Mouse (Mus musculus): ENCODE data around the gene Nsa2.
"Not testable (repeated sequence)": the region's sequence is repeated elsewhere in the genome, so short reads cannot be mapped to it uniquely, and the experiment has no call there.

Gene Nsa2

DNA sequence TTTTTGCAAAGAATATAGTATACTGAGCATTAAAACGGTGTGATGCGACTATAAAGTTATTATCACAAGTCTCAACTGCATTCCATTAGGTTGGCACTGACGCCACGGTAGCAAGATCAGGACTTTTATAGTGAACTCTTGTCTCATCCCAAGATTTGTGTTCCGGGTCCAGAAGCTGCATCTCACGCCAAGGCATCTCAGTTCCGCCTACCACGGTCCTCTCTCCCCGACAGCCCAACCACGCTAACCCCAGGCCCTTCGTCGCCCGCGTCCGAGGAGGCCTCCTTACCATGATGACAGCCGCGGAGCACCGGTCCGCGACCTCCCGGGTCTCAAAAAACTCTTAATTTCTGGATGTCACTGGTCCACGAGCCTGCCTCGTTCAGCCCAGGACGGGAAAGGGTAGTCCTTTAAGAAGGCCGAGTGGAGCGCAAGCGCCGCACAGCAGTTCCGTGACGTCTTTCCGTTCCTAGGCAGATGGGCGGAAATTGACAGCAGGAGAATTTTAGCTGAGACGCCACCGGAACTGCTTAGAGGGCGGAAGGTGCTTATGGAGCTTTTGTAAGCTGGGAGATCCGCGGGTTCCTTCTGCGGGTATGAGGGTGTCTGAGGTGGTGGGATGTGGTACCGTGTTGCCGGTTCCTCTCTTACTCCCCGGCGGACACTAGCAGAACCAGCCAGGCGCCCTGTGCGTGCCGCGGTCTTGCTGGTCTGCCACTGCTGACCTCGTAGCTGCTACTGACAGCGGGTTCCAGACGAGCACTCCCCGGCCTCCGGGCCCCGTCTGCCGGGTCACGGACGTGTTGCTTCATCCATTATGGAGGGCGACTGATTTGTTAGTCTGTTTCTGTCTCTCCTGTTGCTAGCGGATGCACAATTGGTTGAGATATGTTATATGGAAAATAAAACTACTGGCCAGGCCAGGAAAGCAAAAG is at the start of gene Nsa2, which contains the start of gene Gfm2:
TSS of gene Nsa2 (minus strand) at position 472 of the 935 bp plus-strand sequence.
TSS of gene Gfm2 (plus strand) at position 472 of the 935 bp plus-strand sequence.
- DNase-seq = peak; percentile 93

DNA sequence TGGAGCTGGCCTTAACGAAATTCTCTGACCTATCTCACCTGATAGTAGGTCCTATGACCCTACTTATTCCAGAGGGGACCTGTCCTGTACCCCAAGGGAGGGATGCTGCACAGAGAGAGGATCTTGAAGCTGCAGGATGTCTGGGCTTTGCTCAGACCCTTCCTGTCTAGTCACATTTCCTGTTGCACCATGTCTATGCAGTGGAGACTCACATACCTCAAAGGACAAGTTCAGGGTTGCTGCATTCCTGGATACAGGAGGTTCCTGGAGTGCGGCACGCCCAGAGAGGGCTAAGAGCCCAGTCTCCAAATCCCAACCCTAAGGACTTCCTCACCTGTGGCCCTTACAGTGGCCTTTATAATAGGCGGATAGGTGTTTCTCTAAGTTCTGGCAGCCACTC is 48.6 kb upstream of the Nsa2 start:
- DNase-seq = no peak

GRCm38 (mm10) chr13:97184656-97185055 is 46.9 kb upstream of the Nsa2 start:
- DNase-seq = no peak

DNA sequence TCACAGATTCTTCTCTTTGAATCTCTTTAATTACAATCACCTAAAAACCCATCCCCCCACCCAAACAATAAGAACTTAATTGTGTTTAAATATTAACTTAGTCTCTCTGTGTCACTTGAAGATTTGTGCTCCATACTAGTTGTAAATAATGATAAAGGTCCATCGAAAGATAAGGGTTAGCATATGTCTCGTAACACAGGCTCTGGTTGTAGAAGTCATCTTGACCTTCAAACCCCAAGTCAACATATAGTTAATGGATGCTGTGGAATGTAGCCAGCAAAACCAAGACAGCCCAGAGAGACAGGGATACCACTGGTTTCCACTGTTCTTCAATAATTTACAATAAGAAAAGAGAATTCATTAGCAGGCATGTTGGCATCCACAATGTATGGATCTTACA is 46.4 kb upstream of the Nsa2 start:
- no peak for DNase-seq

GRCm38 (mm10) chr13:97182821-97183220 is 45.1 kb upstream of the Nsa2 start:
- DNase-seq = no peak

DNA sequence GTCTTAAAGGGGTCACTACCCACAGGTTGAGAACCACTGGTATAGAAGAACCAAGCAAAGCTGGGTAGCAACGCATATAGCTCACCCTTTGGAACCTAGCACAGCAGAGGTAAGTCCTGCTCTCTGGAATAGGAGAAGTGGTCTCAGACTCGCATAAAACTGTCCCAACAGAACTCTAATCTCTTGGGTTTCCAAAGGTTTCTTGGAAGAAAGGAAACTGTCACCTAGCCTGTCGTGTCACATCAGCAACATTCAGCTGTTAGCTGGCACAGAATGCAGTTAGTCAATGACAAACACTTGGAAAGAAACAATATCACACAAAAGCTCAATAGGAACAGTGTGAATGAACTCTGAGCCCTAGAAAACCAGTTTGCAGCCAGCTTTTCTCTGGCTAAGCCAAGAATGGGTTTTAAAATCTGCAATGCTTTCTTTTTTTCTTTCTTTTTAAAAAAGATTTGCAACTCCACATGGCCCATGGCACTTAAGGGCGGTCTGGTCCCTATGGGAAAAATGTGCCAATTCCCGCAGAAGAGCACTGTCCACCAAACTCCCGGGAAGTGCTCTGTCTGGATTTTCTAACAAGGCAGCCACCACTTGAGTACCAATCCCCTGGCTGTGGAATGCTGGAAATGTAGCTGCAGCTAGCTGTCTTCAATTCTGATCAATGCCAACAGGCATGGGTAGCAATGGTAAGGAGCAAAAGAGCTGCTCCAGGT is 42.5 kb upstream of the Nsa2 start:
- DNase-seq = no peak

- no peak for DNase-seq
Observed at GRCm38 (mm10) chr13:97178943-97179342, 41.2 kb upstream of the Nsa2 start.

GRCm38 (mm10) chr13:97176731-97177130 is 39.0 kb upstream of the Nsa2 start:
- no peak for DNase-seq

GRCm38 (mm10) chr13:97175520-97176264 is 38.0 kb upstream of the Nsa2 start:
- no peak for DNase-seq

GRCm38 (mm10) chr13:97145834-97146233 is 8.1 kb upstream of the Nsa2 start:
- peak; percentile 21 for DNase-seq

DNA sequence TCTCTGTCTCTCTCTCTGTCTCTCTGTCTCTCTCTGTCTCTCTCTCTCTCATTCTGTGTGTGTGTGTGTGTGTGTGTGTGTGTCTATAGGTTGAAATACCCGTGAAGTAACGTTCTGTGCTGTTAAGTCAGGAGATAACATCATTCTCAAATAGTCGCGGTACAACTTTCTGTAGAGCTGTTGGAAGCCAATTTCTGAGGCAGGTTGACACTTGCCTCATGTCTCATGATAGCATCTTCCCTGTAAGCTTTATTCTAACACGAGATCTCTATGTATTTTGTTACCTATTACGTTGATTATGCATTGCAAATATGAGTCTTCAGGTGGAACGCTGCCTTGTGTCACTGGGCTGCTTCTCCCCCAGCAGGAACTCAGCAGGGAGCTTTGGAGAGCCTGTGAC is 4.6 kb upstream of the Nsa2 start:
- no peak for DNase-seq

GRCm38 (mm10) chr13:97138404-97138931 is 731 bp upstream of the Nsa2 start:
- DNase-seq = not testable (repeated sequence)

- not testable (repeated sequence) for DNase-seq
Observed at GRCm38 (mm10) chr13:97130413-97130812, 7.3 kb downstream of the Nsa2 start.

DNA sequence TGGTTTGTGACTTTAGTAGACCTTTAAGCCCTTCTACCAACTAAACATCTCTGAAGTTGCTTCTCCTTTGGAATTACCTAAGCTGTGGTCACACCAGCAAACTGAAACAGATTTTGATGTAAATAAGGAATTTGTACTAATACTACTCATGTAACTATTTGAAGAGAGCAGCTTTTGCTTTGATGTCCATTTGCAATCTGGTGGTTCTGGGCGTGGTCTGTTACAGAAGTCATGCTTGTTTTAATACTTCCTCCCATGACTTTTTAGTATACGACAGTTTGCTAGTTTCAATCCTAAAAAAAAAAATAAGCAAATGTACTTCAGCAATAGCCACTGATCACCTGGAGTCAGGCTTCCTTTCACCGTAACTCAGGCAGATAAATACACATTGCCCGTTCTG is 8.1 kb downstream of the Nsa2 start:
- DNase-seq = not testable (repeated sequence)

DNA sequence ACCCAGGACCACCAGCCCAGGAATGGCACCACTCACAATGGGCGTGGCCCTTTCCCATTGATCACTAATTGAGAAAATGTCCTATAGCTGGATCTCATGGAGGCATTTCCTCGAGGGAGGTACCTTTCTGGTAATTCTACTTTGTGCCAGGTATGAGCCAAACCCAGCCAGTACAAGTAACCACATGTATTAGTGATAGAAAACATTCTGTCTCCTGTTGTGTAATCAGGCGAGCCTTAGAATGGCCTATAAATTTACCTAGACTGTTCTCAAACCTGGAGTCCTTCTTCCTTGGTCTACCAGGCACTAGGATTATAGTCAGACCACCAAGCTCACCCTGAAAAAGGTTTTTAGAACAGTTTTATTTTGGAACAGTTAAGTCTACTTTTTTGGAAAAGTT is 16.4 kb downstream of the Nsa2 start:
- DNase-seq = no peak

GRCm38 (mm10) chr13:97109046-97109445 is 28.7 kb downstream of the Nsa2 start:
- no peak for DNase-seq

DNA sequence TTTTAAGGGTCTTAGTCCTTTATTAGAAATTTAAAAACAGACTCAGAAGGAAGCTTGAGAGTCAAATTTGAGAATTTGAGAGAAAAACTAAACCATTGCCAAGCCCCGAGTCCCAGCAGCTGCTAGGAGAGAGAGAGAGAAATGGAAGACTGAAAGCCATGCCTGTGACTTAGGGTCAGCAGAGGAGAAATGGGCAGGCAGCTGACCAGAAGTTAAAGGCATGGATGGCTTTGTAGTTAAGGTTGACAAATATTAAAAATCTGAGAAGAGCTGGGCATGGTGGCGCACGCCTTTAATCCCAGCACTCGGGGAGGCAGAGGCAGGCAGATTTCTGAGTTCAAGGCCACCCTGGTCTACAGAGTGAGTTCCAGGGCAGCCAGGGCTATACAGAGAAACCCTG is 30.0 kb downstream of the Nsa2 start:
- DNase-seq = not testable (repeated sequence)

- DNase-seq = no peak
Observed at GRCm38 (mm10) chr13:97104996-97105395, 32.7 kb downstream of the Nsa2 start.

- DNase-seq = peak; percentile 73
Observed at GRCm38 (mm10) chr13:97099187-97099852, 38.4 kb downstream of the Nsa2 start, which contains the start of gene Gm6169. TSS of gene Gm6169 (minus strand) at chr13:97099237.

DNA sequence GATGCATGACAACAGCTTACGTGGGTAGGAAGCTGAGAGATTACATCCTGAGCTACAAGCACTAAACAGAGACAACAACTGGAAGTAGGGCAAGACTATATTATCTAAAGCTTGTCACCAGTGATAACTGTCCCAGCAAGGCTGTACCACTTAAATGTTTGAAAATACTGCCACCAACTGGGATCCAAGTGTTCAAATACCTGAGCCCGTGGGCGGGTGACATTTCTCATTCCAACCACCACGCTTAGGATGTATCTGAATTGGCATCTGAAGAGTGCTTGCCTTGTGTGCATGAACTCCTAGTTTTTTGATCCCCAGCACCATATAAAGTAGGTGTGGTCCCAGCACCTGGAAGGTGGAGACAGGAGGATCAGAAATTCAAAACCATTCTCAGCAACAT is 42.0 kb downstream of the Nsa2 start:
- peak; percentile 20 for DNase-seq

DNA sequence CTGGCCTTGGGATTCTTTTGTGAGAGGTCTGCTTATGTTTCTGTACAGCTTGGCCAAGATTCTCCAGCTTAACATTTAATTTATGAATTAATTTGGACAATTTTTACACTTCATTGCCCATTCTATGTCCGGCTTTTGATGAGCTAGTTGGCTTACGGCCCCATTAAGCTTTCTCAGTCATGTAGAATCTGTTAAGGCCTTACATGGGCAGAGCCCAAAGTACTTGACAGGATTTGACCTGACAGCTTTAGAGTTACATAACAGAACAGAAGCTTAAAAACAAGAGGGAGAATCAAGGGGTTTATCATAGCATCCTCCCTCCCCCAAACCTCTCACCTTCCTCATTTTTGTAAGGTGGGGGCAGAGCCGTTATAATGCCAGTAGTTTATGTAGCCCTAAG is 49.6 kb downstream of the Nsa2 start:
- DNase-seq = no peak

DNA sequence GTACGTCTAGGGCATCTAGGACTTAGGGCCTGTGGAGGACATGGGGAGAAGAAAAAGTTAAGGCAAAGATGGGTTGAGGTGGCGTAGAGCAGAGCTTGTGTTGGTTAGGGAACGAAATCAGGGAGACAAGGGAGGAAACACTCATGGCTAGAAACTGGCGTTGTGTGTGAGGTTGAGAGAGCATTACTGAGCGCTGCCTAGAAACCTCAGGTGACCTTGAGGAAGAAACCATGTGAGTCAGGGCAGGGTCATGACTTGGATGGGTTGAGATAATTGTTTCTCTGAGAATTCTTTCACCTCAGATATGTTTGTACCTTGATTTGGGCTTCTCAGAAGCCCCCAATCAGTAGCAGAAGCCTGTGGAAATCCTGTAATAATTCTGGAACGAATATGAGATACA is 50.3 kb downstream of the Nsa2 start:
- DNase-seq = no peak
